Mouse (Mus musculus) C2C12 (cell line): ENCODE measurements around the gene Pxdc1. TPM values are rescaled to one million over a fixed set of nuclear protein-coding genes. Genes with fewer than 3 reads are reported as not detected.
A peak's percentile ranks its signal among the peaks of the same experiment; 100 is the strongest.

Experiments
- H3K27me3 ChIP-seq: one replicate; pipeline ENCODE4 v1.6.1; 2011; ENCODE audit not compliant: control insufficient read depth, insufficient read depth, insufficient read length
- H3K36me3 ChIP-seq: one replicate; pipeline ENCODE4 v1.6.1; 2011; ENCODE audit not compliant: control insufficient read depth, insufficient read depth
- H3K4me3 ChIP-seq: one replicate; pipeline ENCODE4 v1.5.1; 2011; ENCODE audit warnings: mild to moderate bottlenecking, control low read depth; ENCODE audit not compliant: poor library complexity, insufficient read depth, severe bottlenecking
- H3K79me2 ChIP-seq: one replicate; pipeline ENCODE4 v1.6.1; 2011; ENCODE audit not compliant: control insufficient read depth, insufficient read depth
- H3K79me3 ChIP-seq: one replicate; pipeline ENCODE4 v1.6.1; 2011; ENCODE audit warnings: low read depth, control low read depth
- H3ac ChIP-seq: one replicate; pipeline ENCODE3; 2011; ENCODE audit warnings: low read depth; ENCODE audit not compliant: control insufficient read depth, insufficient read length
- CEBPB ChIP-seq: IDR thresholded peaks from one replicate; pipeline ENCODE4 v1.6.1; 2011; ENCODE audit warnings: low read depth, mild to moderate bottlenecking, control low read depth, moderate library complexity
- CTCF ChIP-seq: IDR thresholded peaks from one replicate; pipeline ENCODE4 v1.5.1; 2011; ENCODE audit not compliant: control insufficient read depth, insufficient read depth, insufficient read length
- FOSL1 ChIP-seq: IDR thresholded peaks from one replicate; pipeline ENCODE4 v1.8.0; 2011; ENCODE audit warnings: mild to moderate bottlenecking, low read length; ENCODE audit not compliant: poor library complexity, insufficient read depth, severe bottlenecking
- MAX ChIP-seq: IDR thresholded peaks from one replicate; pipeline ENCODE4 v1.6.1; 2011; ENCODE audit warnings: mild to moderate bottlenecking, control low read depth
- MYOD1 ChIP-seq: IDR thresholded peaks from one replicate; pipeline ENCODE4 v1.6.1; 2011; ENCODE audit warnings: low read depth; ENCODE audit not compliant: control insufficient read depth, insufficient read length
- MYOG ChIP-seq: IDR thresholded peaks from one replicate; pipeline ENCODE4 v1.6.1; 2011; ENCODE audit not compliant: control insufficient read depth, insufficient read length; ENCODE audit errors: extremely low read depth
- USF1 ChIP-seq: IDR thresholded peaks from one replicate; pipeline ENCODE4 v1.6.1; 2011; ENCODE audit warnings: low read depth, mild to moderate bottlenecking, control low read depth, moderate library complexity
- polyA plus RNA-seq: library from polyadenylated mRNA; unstranded; fragments of >200 nt; fragmentation: generic; extraction: Trizol; gene quantifications from one replicate; pipeline ENCODE4 v1.2.1, GENCODE M21; 2012; ENCODE audit warnings: missing spikeins

The Pxdc1 gene
- polyA plus RNA-seq, 1 experiment, result 29.7 TPM

DNA sequence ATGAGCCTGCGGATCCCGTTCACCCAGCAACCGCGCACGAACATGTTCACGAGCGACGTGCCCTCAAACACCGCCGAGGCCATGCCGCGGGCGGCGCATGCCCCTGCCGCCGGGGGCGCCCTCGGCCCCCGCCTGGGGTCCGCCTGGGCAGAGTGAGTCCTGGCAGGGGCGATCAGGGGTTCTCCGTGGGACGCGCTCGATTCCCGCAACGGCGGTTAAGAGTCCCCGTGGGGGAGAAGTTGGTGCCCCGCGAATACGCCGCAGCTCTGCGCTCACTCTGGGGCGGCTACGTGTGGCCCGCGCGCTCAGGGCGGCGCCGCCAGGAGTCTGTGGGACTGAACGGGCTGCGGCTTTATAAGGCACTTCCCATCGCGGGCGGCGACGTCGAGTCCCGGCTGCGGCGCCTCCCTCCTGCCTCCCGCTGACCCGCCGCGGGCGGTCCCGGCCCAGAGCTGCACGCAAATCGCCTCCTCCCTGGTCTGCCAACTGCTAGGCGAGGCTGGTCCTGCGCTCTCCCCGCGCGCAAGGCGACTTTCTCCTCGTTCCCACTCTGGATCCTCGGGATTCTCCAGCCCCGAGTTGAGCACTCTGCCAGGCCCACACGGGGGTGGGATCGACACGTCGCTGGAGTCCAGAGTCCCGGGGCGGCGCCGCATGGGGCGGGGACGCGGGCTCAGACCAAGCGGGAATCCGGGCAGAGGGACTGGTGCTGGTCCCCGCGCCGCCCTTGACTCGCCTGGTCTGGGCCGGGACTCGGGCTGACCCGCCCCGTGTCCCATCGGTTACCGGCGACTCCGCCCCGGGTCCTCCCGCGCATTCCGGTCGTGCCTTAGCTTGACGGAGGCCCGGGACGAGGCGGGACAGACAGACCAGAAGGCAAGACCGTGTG lies 689 bp downstream of the Pxdc1 start:
- Histone ChIP-seq H3K27me3 (no peaks in the 10 kb centered on the region), H3K79me2 (peaks cover 49% of the 10 kb centered on the region), H3K4me3 (peak overlapping the region; percentile 72), H3K36me3 (peaks cover 14% of the 10 kb centered on the region), H3ac (peak overlapping the region; percentile 77), H3K79me3 (peaks cover 43% of the 10 kb centered on the region)
- no peak for TF ChIP-seq MYOD1
- TF ChIP-seq MAX, result peak; percentile 49
- no peak for TF ChIP-seq MYOG
- TF ChIP-seq CEBPB, result no peak
- TF ChIP-seq FOSL1, result no peak
- no peak for TF ChIP-seq USF1
- peak; percentile 86 for TF ChIP-seq CTCF

DNA sequence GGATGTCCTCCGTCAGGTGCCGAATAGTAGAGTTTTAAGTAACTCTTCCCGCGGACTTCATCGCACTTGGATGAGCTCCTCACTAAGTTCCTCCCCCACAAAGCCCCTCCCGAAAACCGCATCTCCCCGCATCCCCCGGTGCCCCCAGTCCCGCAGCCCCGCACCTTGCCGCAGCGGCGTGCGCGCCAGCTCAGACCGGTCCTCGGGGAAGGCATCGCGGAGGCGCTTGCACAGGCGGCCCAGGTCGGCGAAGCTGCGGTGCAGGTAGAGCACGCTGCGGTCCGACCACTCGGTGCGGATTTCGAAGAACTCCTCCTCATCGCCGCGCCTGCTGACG lies 1.3 kb downstream of the Pxdc1 start:
- Histone ChIP-seq H3K79me2 (peaks cover 55% of the 10 kb centered on the region), H3K27me3 (no peaks in the 10 kb centered on the region), H3K36me3 (peaks cover 14% of the 10 kb centered on the region), H3K4me3 (peak overlapping the region; percentile 72), H3ac (peak overlapping the region; percentile 77), H3K79me3 (peaks cover 48% of the 10 kb centered on the region)
- TF ChIP-seq MAX (no peak), CEBPB (no peak), MYOD1 (no peak), MYOG (no peak), CTCF (no peak), USF1 (no peak), FOSL1 (no peak)

DNA sequence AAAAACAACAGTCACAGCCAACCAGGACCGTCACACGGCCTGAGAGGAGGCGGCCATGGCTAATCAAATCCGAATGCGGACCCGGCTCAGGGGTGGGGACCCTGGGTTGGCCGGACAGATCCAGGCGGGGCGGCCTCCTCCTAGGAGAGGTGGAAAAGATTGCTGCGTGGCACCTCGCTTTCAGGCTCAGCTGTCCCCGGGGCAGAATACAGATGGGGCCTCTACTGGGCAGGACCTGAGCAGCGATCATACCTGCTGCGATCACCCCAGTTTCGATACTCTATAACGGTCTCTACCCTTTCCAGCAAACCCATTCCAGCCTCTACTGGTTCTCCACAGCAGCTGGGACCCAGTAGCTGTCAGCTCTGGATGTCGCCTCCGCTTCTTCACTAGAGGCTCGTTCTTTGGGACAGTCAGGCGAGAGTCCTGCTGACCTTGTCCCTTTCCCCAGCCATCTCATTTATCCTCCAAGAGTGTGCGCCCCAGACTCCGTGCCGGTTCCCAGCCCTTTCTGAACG lies 1.8 kb downstream of the Pxdc1 start:
- H3K36me3 ChIP-seq, result peaks cover 14% of the 10 kb centered on the region
- peak overlapping the region; percentile 77 for H3ac ChIP-seq
- H3K79me2 ChIP-seq, result peaks cover 59% of the 10 kb centered on the region
- peaks cover 52% of the 10 kb centered on the region for H3K79me3 ChIP-seq
- peak overlapping the region; percentile 72 for H3K4me3 ChIP-seq
- TF ChIP-seq FOSL1 (no peak), CTCF (no peak), USF1 (no peak), MYOD1 (no peak), MYOG (no peak), CEBPB (no peak), MAX (no peak)
- no peaks in the 10 kb centered on the region for H3K27me3 ChIP-seq

DNA sequence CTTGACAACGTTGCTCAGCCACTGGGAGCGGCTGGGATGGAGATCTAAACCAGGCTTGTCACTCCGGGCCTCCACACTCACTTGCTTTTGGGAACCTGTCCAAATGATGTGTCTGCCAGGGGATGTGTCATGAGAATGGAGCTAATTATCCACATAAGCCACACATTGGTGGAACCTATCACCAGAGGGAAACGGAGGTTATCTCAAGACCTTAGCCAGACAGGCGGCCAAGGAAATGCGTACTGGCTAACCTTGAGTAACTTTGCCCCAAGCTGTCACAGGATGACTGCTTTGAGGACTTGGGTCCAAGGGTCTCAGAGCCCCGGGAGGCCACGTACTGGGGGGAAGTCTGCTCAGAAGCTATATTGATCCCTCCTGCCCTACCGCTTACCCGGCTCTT lies 2.3 kb downstream of the Pxdc1 start:
- peaks cover 57% of the 10 kb centered on the region for H3K79me3 ChIP-seq
- no peak for TF ChIP-seq CTCF
- peak; percentile 36 for TF ChIP-seq MAX
- no peak for TF ChIP-seq USF1
- no peak for TF ChIP-seq MYOG
- no peak for TF ChIP-seq MYOD1
- peaks cover 65% of the 10 kb centered on the region for H3K79me2 ChIP-seq
- H3K27me3 ChIP-seq, result no peaks in the 10 kb centered on the region
- peak overlapping the region; percentile 72 for H3K4me3 ChIP-seq
- peak overlapping the region; percentile 77 for H3ac ChIP-seq
- H3K36me3 ChIP-seq, result peaks cover 15% of the 10 kb centered on the region

DNA sequence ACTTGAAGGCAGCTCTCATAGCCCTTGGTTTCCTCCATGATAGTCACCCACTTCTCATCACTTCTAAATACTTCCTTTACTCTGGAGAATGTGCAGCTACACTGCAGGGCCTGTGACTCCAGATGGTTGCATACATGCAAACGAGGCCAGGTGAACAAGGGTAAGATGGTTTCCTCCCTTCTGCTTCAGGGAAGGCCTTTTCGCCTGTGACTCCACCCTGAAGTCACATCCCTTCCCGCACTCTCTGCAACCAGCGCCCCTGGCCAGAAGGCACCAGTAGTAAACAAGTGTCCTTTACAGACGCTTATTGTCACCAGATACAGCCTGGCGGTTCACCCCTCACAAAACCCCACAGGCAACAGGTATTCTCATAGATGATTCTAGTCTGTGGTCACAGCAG lies 2.9 kb downstream of the Pxdc1 start:
- H3K27me3 ChIP-seq, result no peaks in the 10 kb centered on the region
- TF ChIP-seq MYOG (no peak), CEBPB (no peak), CTCF (no peak), USF1 (no peak), FOSL1 (no peak), MYOD1 (no peak), MAX (no peak)
- peaks cover 61% of the 10 kb centered on the region for H3K79me3 ChIP-seq
- peaks cover 71% of the 10 kb centered on the region for H3K79me2 ChIP-seq
- peaks cover 19% of the 10 kb centered on the region for H3K36me3 ChIP-seq
- H3ac ChIP-seq, result no peak overlapping the region
- H3K4me3 ChIP-seq, result peak overlapping the region; percentile 72

DNA sequence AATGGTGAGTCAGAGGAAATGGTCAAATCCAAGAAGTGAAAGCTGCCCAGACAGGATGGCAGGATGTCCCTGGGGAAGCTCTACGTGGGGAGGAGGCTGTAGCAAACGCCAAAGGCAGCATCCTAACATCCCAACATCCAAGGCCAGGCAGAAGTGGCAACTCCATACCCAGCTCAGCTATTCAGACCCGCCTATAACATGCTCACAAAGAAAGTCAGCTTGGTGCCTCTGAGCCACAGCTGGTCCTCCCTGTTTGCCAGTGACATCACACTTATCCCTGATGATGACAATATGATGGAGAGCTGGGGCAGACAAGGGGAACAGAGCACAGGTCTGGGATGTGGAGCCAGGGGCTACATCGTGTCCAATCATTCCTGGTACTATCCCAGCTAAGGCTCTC lies 5.5 kb downstream of the Pxdc1 start:
- Histone ChIP-seq H3K27me3 (no peaks in the 10 kb centered on the region), H3K79me3 (peaks cover 71% of the 10 kb centered on the region), H3ac (no peak overlapping the region), H3K4me3 (no peak overlapping the region), H3K36me3 (peaks cover 25% of the 10 kb centered on the region), H3K79me2 (peaks cover 97% of the 10 kb centered on the region)
- no peak for TF ChIP-seq CTCF
- no peak for TF ChIP-seq MAX
- TF ChIP-seq USF1, result no peak
- no peak for TF ChIP-seq CEBPB
- TF ChIP-seq FOSL1, result no peak
- no peak for TF ChIP-seq MYOG
- no peak for TF ChIP-seq MYOD1
